Mouse (Mus musculus): ENCODE measurements around the gene Lrp1.

DNA sequence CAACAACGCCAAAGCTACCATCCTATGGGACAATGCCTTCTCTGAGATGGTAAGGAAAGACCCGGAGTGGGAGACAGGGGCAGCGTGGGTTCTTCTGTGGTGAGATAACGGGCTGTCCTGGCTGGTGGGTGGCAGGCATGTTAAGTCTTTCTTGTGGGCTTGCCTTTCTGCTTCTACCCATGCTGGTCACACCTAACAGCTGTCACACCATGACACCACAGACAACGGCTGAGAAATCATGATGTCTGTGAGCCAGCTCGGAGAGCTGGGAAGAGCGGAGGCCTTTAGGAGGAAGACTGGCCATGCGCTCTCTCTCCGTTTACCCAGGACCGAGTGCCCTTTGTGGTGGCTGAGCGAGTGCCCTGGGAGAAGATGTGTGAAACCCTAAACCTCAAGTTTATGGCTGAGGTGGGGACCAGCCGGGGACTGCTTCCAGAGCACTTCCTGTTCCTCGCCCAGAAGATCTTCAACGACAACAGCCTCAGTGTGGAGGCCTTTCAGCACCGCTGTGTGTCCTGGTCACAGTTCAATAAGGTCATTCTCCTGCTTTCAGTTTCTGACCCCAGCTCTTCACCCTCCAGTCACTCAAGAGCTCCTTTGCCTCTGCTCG lies 34.1 kb upstream of the Lrp1 start:
- no peak for TF ChIP-seq POLR2A (IDR thresholded peaks at IDR 0.05; ENCODE audit: low read depth, low read length)
- TF ChIP-seq CTCF (IDR thresholded peaks at IDR 0.05; ENCODE audit: borderline replicate concordance, insufficient read depth, low read length) = no peak

All from embryonic fibroblast, embryonic 13.5 days (primary cell).